Mouse (Mus musculus) neutrophil, adult 59 days (primary cell): ENCODE measurements around the gene Selenof. TPM values are rescaled to one million over a fixed set of nuclear protein-coding genes. Genes with fewer than 3 reads are reported as not detected.

ENCODE experiments used
- total RNA-seq, 2 experiments: library from RNA; stranded (reverse); gene quantifications; 1 replicate in 1 of 2; 2 replicates in 1 of 2; pipeline ENCODE4 v1.2.4; 2023

The Selenof gene
- 100 to 1,000 TPM; 122 to 135 TPM for total RNA-seq

GRCm38 (mm10) chr3:144570047-144570815 is at the start of gene Selenof, which contains the start of gene Hs2st1:
Selenof (plus strand) TSS chr3:144570304.
Hs2st1 (minus strand) TSS chr3:144570181.

Other genes with a start within 250 kb of the Selenof start
- gene Hs2st1, start 123 bp upstream of the Selenof start, total RNA-seq: 10 to 100 TPM in 1 of 2 experiments, 1 to 10 TPM in 1; 8.2 to 10.3 TPM
- gene Sh3glb1, start 150.0 kb downstream of the Selenof start, total RNA-seq: 100 to 1,000 TPM; 171 to 179 TPM
- gene Clca3a1, start 190.7 kb downstream of the Selenof start, total RNA-seq: under 1 TPM; 0.26 to 0.58 TPM
- gene Clca3a2, start 249.2 kb downstream of the Selenof start, total RNA-seq: not detected